Mouse (Mus musculus) olfactory bulb, adult 2 months (tissue): ENCODE results near the gene Ddost.

Experiments
- CTCF ChIP-seq: fragments of 200-500 bp; IDR thresholded peaks from 2 replicates; pipeline ENCODE4 v1.5.1; 2012; ENCODE audit warnings: low read depth, mild to moderate bottlenecking, low read length, moderate library complexity; ENCODE audit not compliant: insufficient read depth
- POLR2A ChIP-seq: fragments of 200-500 bp; IDR thresholded peaks from 2 replicates; pipeline ENCODE4 v1.6.1; 2012; ENCODE audit warnings: mild to moderate bottlenecking, low read depth, low read length, moderate library complexity; ENCODE audit not compliant: insufficient read depth

DNA sequence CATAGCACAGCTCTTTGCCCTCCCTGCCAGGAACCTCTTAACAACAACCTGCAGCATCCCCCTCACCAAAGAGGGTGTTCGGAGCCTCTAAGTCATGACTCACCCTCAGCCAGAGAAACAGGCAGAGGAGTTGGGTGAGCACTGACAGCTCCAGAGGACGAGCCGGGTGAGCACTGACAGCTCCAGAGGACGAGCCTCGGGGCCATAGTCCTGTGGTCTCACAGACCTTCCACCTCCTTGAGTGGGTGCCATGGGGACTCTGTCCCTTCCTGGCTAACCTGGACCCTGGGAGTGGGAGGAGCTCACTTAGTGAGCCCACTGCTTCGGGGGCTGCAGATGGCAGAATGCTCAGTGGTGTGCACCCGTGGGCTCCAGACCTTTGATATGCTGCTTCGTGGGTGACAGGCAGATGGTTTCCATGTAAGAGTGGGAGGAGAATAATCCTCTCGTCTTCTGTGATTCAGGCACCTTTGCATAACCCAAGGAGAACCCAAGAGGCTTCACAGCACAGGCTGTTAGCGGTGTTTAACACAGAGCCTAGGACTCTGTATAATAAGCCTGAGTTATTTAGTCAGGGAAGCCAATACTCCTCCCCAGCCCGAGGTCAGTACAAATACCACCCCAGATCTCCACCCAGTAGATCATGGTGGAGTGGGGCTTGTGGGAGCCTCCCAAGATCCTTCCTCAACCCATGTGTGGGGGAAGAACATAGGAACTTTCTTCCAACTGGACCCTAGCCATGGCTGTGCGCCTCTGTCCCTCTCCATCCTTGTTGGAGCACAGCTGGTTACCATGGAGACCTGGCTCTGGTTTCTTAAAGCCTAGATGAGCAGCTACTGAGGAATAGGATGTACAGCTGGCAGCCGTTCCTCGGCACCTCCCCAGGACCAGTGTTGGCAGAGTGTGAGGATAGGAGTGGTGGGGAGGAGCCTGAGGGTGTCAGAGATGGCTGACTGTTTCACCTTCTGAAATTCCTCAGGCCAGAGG lies 32.2 kb upstream of the Ddost start:
- TF ChIP-seq CTCF (no peak), POLR2A (no peak)
